Mouse (Mus musculus) adrenal gland, adult 8-10 months (tissue): ENCODE results near the gene Vmn1r103. TPM values are rescaled to one million over a fixed set of nuclear protein-coding genes. Genes with fewer than 3 reads are reported as not detected.
"Not testable (repeated sequence)": the region's sequence is repeated elsewhere in the genome, so short reads cannot be mapped to it uniquely, and the experiment has no call there.

Source experiments
- DNase-seq: peaks from one replicate; pipeline ENCODE4 v3.0.0; 2022
- total RNA-seq, 4 experiments: library from RNA; stranded (reverse); gene quantifications; 2 replicates each; pipeline ENCODE4 v1.2.4; 2022

Gene Vmn1r103
- total RNA-seq, result not detected

- not testable (repeated sequence) for DNase-seq
These were observed at the start of gene Vmn1r103 for GRCm38 (mm10) chr7:20510434-20510833. Gene Vmn1r103 (minus strand): TSS chr7:20510534.

GRCm38 (mm10) chr7:20545657-20546056, 35.3 kb upstream of the Vmn1r103 start, which contains the start of gene Gm5726:
Gene Gm5726 (minus strand): TSS chr7:20545757.
- not testable (repeated sequence) for DNase-seq

GRCm38 (mm10) chr7:20533537-20533936, 23.2 kb upstream of the Vmn1r103 start, which contains the start of gene Vmn1r104:
Gene Vmn1r104 (plus strand): TSS chr7:20533837.
- DNase-seq, result not testable (repeated sequence)

- not testable (repeated sequence) for DNase-seq
These were observed 35.5 kb downstream of the Vmn1r103 start, which contains the start of gene Gm10670 for GRCm38 (mm10) chr7:20474825-20475224. Gene Gm10670 (minus strand): TSS chr7:20474925.

Other genes with a start within 250 kb of the Vmn1r103 start
- gene Gm5890, start 247.7 kb downstream of the Vmn1r103 start, total RNA-seq, result not detected
- not detected for gene Gm4133, start 176.5 kb downstream of the Vmn1r103 start, total RNA-seq
- not detected for gene Gm5728, start 135.1 kb downstream of the Vmn1r103 start, total RNA-seq
- not detected for gene Vmn1r100, start 92.6 kb downstream of the Vmn1r103 start, total RNA-seq
- not detected for gene Vmn1r101, start 67.9 kb downstream of the Vmn1r103 start, total RNA-seq
- not detected for gene Gm10670, start 35.6 kb downstream of the Vmn1r103 start, total RNA-seq
- gene Vmn1r104, start 23.3 kb upstream of the Vmn1r103 start, total RNA-seq, result not detected
- gene Gm5726, start 35.2 kb upstream of the Vmn1r103 start, total RNA-seq, result not detected
- gene Gm4141, start 65.7 kb upstream of the Vmn1r103 start, total RNA-seq, result not detected
- not detected for gene Gm4513, start 88.5 kb upstream of the Vmn1r103 start, total RNA-seq
- gene Vmn1r107, start 158.4 kb upstream of the Vmn1r103 start, total RNA-seq, result not detected
- not detected for gene Vmn1r111, start 192.7 kb upstream of the Vmn1r103 start, total RNA-seq
- gene Gm10668, start 220.1 kb upstream of the Vmn1r103 start, total RNA-seq, result not detected